Mouse (Mus musculus) CD4-positive, CD25-positive, alpha-beta regulatory T cell (primary cell): ENCODE data around the gene Ripply1. TPM values are rescaled to one million over a fixed set of nuclear protein-coding genes. Genes with fewer than 3 reads are reported as not detected.

Experiments used
- polyA plus RNA-seq: library from polyadenylated mRNA; unstranded; fragments of 100-300 nt; shearing (Covaris generic); gene quantifications from one replicate; pipeline ENCODE4 v1.2.1, GENCODE M21; 2017

The Ripply1 gene
- not detected for polyA plus RNA-seq

GRCm38 (mm10) chrX:139782278-139783044, at the start of gene Ripply1:
TSS of gene Ripply1 (minus strand) at chrX:139782353.

DNA sequence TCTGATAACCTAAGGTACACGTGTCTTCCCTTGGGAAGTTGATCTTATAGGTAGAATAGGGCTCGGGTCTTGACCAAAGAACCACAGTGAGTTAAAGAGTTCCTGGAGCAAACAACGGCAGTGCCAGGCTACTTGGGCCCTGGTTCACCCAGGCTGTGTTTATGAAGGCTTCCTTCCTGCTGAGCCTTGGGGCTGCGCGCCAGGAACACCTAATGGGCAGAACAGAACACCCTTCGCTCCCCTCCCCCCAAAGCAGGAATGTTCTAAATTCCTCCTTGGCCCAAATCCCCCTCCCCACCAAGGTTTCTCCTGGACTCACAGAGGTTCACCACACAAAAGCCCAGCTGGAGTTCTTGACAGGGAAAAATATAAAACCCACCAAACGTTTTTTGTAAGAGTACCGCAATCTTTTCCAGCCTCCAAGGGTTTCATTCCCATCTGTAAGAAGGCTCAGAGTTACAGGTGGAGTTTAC, 18.3 kb upstream of the Ripply1 start, which contains the start of gene Cldn2:
TSS of gene Cldn2 (plus strand) at position 423 of the 473 bp plus-strand sequence.

Other genes with a start within 250 kb of the Ripply1 start
- gene Rnf128, start 219.0 kb downstream of the Ripply1 start, polyA plus RNA-seq: 3.9 TPM
- 7.2 TPM for gene Tbc1d8b, start 97.4 kb downstream of the Ripply1 start, polyA plus RNA-seq
- 0.49 TPM for gene Gm15013, start 67.9 kb downstream of the Ripply1 start, polyA plus RNA-seq
- 0.07 TPM for gene Cldn2, start 18.5 kb upstream of the Ripply1 start, polyA plus RNA-seq
- 0.20 TPM for gene Morc4, start 89.3 kb upstream of the Ripply1 start, polyA plus RNA-seq
- gene Rbm41, start 216.2 kb upstream of the Ripply1 start, polyA plus RNA-seq: 9.1 TPM